18 mouse cellular contexts compared by ENCODE assay signal in genomic region chr17:15145191-15145968, GRCm38 (mm10).
A peak's percentile ranks its signal among the peaks of the same experiment; 100 is the strongest.
DNase-seq lines count a peak whose midpoint lies in the region; ATAC-seq and TF ChIP-seq lines count a peak whose summit lies in the region.
"Had no signal": no experiment of that assay in that cellular context is flagged by ENCODE, and none has a peak within 500 bp of the region (broad histone marks: within the 10 kb centered on the region; RNA-seq: fewer than 3 reads in every experiment).

No protein-coding gene starts in this region.

- no peaks in the 10 kb centered on the region for H3K4me1 ChIP-seq in kidney, adult 2 months (ENCODE audit: control insufficient read depth, insufficient read depth, low read length)
- peaks cover 26% of the 10 kb centered on the region for H3K4me1 ChIP-seq in kidney, embryonic 15.5 days
- H3K4me1 ChIP-seq: embryonic facial prominence, embryonic 12.5 days; forebrain, embryonic 15.5 days; hindbrain, embryonic 12.5 days had no signal

- H3K4me3 ChIP-seq in kidney, adult 2 months (ENCODE audit: insufficient read depth, low read depth, low read length), result no peak overlapping the region
- H3K4me3 ChIP-seq in kidney, embryonic 15.5 days (replicated peaks), result no peak overlapping the region
- H3K4me3 ChIP-seq: embryonic facial prominence, embryonic 12.5 days; forebrain, embryonic 15.5 days; heart, embryonic 10.5 days; hindbrain, embryonic 12.5 days had no signal

- H3K9ac ChIP-seq in kidney, embryonic 15.5 days, result no peak overlapping the region
- H3K9ac ChIP-seq: embryonic facial prominence, embryonic 12.5 days; forebrain, embryonic 15.5 days; hindbrain, embryonic 12.5 days had no signal

- no peak overlapping the region for H3K27ac ChIP-seq in kidney, adult 2 months (ENCODE audit: insufficient read depth, low read depth, low read length)
- H3K27ac ChIP-seq in kidney, embryonic 15.5 days, result peak overlapping the region; percentile 57
- H3K27ac ChIP-seq: embryonic facial prominence, embryonic 12.5 days; forebrain, embryonic 15.5 days; heart, embryonic 10.5 days; hindbrain, embryonic 12.5 days had no signal

- TF ChIP-seq POLR2A in kidney, adult 2 months (IDR thresholded peaks at IDR 0.05; ENCODE audit: low read depth, low read length), result no peak

- TF ChIP-seq CTCF in kidney, adult 2 months (conservative IDR thresholded peaks at IDR 0.05; ENCODE audit: insufficient read depth, insufficient read length, low read depth, low read length), result no peak

- no peaks in the 10 kb centered on the region for H3K36me3 ChIP-seq in kidney, adult 2 months (ENCODE audit: control insufficient read depth, insufficient read depth, low read length)
- H3K36me3 ChIP-seq in kidney, embryonic 15.5 days, result no peaks in the 10 kb centered on the region
- H3K36me3 ChIP-seq: embryonic facial prominence, embryonic 12.5 days; forebrain, embryonic 15.5 days; heart, embryonic 10.5 days; hindbrain, embryonic 12.5 days had no signal

- H3K9me3 ChIP-seq in kidney, embryonic 15.5 days (replicated peaks), result no peaks in the 10 kb centered on the region
- H3K9me3 ChIP-seq: embryonic facial prominence, embryonic 12.5 days; forebrain, embryonic 15.5 days; heart, embryonic 10.5 days; hindbrain, embryonic 12.5 days had no signal

- DNase-seq in kidney, adult 2 months, result peak; percentile 10
- no peak for DNase-seq in kidney, adult 11 months
- DNase-seq in kidney, postnatal 14 days, result peak; percentile 27
- DNase-seq in cerebellum, adult 18-20 months, result no peak
- DNase-seq in adrenal gland, postnatal 14 days, result no peak
- DNase-seq in adrenal gland, postnatal 25 days, result no peak
- DNase-seq: adrenal gland, postnatal 10 days; cerebellum, adult 8-10 months; cerebellum, postnatal 25 days; gastrocnemius, postnatal 10 days; heart, adult 18-20 months; heart, postnatal 10 days; heart, postnatal 4 days had no signal

- ATAC-seq in kidney, embryonic 15.5 days (replicated peaks; ENCODE audit: low FRiP score), result peak; percentile 86
- ATAC-seq: forebrain, embryonic 15.5 days had no signal

- WGBS in kidney, adult 2 months, result 42% methylated on average over 14 of the region's 14 CpGs
- WGBS in kidney, embryonic 15.5 days, result 49% methylated on average over 14 of the region's 14 CpGs

- H3K27me3 ChIP-seq in kidney, adult 2 months (replicated peaks; ENCODE audit: control insufficient read depth, insufficient read depth, low read length), result no peaks in the 10 kb centered on the region
- H3K27me3 ChIP-seq in kidney, embryonic 15.5 days, result 0 out of 2 replicates have a peak, but pooled peaks cover 8% of the 10 kb centered on the region
- H3K27me3 ChIP-seq: embryonic facial prominence, embryonic 12.5 days; forebrain, embryonic 15.5 days; hindbrain, embryonic 12.5 days had no signal

- H3K4me2 ChIP-seq in kidney, embryonic 15.5 days, result peak overlapping the region; percentile 35
- H3K4me2 ChIP-seq: embryonic facial prominence, embryonic 12.5 days; forebrain, embryonic 15.5 days; hindbrain, embryonic 12.5 days had no signal

Comparison
In these comparisons a context has a peak if more than half of its experiments do, and no peak if none do; other contexts are left out.
1. DNase-seq: peak in kidney, adult 2 months (single experiment) and kidney, postnatal 14 days (single experiment); none in kidney, adult 11 months (single experiment), cerebellum, adult 18-20 months (0 of 2), adrenal gland, postnatal 14 days (single experiment) and adrenal gland, postnatal 25 days (single experiment).